Mouse (Mus musculus): Measurements from ENCODE around the gene Fos.

Gene Fos

DNA sequence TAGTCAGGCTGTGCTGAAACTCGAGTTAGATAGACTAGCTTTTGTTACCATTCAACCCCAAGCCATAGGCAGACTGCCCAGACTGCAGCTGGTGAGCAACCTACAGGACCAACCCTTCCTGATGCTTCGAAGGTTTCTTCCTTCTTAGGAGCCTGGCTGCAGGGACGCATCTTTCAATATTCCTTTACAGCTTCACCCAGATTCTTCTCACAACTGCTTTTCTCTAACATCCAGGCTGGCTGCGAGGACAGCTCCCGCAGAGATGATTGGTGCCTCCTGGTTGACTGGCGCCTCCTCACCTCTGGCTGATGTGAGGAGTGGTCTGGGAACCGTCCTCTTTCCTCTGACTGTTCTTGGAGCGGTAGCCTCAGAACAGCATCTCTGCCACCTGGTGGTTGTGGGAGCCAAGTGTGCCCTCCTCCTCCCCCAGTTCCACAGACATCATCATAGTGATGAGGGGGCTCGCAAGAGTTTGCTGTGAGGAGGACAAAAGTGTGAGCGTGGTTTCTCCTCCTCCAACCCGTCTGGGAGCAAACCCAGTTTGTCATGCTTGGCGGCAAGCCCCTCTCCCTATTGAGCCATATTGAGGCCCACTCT is 14.0 kb downstream of the Fos start:
- no peak for DNase-seq (ENCODE audit: low spot score)

DNA sequence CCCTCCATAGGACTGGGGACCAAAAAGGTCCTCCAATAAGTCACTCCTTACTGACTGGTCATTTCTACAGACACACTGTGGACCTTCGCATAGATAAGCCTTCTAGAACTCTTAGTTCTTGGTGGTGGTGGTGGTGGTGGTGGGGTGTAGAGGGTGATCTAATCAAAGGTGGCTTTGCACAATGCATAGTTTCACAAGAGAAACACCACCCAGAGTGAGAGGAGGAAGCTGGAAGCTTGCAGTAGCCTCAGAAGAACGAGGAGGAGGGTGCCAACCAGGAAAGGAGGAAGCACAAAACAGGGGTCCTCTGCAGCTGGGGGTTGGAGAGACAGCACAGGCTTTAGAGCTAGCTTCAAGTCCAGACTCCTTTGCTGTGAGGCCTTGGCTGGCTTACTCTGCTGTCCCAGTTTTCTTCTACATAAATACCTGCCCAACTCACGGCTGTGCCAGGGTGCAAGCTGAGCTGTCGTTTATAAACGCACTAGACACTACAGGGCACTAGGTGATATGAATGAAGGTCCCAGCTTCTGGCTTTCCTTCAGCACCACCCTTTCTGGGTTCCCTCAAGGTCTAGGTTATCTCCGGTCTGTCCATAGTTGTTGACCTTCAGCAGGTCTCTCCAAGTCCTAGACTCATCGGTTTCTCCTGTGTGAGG is 15.7 kb downstream of the Fos start:
- DNase-seq (ENCODE audit: low spot score) = no peak

DNA sequence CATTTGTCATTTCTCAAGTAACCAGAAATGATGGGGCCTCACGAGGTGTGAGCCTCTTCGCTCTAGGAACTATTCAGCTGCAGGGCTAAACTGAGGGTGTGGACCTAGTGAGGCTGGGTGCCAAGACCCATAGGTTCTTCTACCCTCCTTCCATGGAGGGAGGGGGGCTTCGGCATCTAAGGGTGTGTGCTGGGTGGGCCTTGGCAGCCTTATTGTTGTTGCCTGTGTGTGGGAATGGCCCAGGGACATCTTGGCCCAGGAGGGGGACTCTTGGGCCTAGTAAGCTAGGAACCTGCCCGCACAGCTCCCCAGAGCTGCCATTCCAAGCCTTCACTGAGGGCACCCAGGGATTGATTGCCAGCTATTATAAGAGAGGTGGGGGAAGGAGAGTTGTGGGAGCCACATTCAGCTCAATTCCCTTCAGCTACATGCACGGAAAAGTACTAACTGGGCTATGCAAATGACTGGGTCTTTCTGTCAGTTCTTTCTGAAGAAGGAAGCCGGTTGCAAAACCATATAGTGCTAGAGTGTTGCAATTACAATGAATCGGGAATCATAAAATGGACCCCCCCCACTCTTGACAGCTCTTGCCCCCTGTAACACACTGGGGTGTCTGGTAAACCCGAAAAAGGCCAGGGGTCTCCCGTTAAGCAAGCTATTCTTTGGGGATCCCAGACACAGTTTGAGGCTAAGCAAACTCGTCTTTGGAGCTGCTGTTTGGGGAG is 16.6 kb downstream of the Fos start:
- no peak for DNase-seq (ENCODE audit: low spot score)

DNA sequence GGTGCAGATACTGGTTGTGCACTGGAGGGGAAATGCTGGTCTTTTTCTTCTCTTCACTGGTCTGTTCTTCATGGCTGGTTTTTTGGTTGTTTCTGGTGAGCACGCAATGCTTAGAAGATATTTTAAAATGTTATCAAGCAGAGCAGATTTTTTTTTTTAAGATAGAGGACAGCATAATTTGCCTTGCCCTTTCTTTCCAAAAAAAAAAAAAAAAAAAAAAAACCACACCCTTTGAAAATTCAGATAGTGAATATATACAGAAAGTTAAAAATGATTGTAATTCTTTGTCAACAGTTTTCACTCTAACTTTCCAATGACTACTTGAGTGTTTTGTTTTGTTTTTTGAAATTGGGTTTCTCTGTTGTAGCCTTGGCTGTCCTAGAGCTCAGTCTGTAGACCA is 17.3 kb downstream of the Fos start:
- DNase-seq (ENCODE audit: low spot score) = no peak

DNA sequence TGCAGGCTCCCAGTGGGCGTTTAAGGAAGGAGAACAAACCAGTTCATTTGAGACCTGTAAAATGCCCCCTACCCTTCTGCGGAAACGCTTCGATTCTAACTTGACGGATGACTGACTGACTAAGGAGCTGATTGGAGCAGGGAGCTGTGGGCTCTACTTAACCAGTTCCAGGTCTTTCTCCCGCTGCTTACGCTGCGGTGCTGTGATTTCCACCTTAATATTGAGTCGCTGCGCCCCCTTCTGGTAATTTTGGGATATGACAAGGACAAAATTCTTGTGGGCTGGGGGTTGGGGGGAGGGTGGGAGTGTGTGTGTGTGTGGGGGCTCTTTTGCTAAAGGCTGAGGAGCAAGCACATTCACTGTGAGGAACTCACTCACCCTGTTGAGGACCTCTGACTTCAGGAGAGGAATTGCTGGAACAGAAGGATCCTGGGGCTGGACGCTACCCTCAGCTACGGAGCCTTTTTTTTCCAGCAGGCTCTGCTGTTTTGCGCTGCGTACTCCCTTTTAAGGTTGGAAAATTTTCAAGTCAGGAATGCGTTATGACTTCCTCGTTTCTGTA is 18.5 kb downstream of the Fos start:
- DNase-seq (ENCODE audit: low spot score) = no peak

DNA sequence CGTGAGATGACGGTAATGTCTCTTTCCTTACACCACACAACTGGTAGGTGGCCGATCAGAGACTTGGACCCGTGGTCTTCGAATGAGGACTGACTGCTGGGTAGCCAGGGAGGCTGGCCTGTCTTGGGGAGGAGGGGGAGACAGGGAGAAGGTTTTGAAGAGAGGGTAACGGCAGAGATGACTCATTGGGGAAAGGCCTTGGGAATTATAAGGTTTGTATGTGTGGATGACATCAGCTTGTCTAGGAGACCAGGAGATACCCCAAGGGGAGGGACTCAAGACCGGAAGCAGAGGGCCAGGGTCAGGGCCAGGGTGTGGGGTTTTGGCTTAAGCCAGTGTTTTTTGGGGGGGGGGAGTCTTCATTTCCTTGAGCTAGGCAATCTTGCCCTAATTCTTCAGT is 22.6 kb downstream of the Fos start:
- no peak for DNase-seq (ENCODE audit: low spot score)

DNA sequence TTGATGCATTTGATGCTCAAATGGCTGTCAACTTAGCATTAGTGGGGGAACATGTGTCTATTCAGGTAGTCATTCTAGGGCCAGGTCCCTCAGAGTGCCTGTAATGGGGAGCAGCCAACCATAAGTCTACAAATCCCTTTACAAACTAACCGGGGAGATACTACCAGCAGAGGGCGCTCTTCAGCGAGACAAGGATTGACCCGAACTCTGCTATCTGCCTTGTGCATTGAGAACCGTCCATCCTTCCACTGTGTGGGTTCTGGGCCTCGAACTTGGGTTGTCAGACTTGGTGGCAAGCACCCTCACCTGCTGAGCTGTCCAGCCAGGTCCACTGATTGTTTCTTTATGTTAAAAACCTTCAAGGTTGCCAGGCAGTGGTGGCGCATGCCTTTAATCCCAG is 23.1 kb downstream of the Fos start:
- DNase-seq (ENCODE audit: low spot score) = no peak

DNA sequence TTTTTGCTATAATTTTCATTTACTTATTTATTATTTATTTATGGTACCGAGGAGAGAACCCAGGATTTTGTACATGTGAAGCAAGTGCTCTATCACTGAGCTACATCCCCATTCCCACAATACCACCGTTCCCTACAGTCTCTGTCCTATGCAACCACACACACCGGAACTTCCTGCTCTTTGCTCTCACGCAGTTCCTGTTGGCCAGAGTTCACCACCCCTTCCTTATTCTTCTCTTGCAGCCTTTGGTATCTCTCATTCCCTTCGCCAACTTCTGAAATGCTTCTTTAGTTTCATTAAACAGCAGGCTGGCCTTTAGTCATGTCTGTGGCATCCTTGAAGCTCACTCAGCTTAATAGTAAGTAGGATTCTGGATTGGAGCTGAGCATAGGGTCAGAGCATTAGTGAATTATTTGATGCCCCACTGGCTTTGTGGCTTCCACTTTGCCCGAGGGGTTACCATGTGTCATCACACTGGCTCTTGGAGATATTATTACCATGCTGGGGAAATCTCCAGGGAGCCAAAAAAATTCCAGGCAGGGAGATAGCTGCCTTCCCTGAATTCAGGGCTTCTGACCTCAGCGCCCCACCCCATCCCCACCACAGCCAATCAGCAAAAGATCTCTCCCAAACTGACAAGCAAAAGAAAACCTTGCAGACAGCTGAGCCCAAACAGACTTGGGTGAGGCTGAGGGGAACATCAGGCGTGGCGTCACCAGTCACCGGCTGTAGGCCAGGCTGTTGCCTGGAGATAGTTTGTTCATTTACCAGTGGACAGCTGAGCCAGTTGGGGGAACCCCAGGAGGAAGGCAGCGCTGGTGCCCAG is 23.8 kb downstream of the Fos start:
- no peak for DNase-seq (ENCODE audit: low spot score)

DNA sequence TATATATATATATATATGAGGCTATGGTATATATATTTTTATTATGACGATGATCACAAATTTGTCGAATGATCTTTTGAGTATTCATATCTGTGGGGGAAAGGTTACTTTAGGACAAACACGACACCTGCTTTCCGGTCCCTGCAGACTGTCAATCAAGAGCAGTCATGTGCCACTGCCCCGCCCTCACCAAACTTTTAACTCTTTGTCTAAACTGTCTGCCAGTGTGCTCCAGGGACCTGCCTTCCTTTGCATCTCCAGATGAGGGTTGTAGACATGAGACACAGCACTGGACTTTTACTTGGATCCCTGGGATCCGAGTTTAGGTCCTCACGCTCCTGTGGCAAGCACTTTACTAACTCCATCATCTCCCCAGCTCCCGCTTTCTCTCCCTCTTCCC is 25.3 kb downstream of the Fos start:
- no peak for DNase-seq (ENCODE audit: low spot score)

DNA sequence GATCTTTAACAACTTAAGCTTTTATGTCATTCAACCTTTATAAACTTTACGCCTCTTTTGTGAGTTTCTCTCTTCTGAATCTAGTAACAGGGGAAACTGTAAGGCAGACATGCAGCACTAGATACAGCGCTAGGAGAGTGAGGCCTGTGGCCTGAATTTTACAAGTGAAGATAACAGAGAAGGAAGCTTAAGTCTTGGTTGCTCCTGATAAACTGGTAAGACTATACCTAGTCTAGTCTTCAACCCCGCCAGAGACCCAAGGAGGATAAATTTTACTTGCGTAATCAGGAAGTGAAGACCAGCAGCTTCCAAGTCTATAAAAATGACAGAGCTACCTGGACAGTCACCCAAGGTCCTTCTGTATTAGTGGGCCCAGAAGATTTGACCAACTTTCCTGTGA is 29.0 kb downstream of the Fos start:
- no peak for DNase-seq (ENCODE audit: low spot score)

DNA sequence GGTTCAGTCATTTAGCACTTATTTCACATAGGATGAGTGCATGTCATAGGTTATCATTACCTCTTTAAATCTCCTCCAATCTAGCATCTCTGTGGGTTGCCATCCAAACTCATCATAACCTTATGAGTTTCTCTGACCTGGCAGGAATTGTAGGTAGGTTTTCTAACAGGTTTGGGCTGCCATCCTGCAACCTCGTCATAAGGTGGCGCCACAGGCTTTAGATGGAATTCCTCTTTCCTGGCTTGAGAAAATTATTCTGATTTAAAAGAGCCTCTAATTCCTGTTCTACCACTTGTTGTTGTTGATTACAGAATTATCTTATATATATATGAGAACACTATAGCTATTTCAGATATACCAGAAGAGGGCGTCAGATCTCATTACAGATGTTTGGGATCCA is 34.5 kb downstream of the Fos start:
- no peak for DNase-seq (ENCODE audit: low spot score)

DNA sequence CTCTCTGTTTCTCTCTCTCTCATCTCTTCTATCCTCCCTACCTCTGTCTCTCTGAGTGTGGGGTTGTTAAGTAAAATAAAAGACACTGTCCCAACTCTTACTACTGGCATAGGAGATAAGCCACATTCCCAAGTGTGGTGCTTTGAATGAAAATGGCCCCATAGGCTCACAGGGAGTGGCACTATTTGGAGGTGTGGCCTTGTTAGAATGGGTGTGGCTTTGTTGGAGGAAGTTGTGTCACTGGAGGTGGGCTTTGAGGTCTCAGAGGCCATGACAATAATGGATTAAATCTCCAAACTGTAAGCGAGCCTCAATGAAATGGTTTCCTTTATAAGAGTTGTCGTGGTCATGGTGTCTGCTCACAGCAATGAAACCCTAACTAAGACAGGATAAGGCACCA is 36.3 kb downstream of the Fos start:
- no peak for DNase-seq (ENCODE audit: low spot score)

DNA sequence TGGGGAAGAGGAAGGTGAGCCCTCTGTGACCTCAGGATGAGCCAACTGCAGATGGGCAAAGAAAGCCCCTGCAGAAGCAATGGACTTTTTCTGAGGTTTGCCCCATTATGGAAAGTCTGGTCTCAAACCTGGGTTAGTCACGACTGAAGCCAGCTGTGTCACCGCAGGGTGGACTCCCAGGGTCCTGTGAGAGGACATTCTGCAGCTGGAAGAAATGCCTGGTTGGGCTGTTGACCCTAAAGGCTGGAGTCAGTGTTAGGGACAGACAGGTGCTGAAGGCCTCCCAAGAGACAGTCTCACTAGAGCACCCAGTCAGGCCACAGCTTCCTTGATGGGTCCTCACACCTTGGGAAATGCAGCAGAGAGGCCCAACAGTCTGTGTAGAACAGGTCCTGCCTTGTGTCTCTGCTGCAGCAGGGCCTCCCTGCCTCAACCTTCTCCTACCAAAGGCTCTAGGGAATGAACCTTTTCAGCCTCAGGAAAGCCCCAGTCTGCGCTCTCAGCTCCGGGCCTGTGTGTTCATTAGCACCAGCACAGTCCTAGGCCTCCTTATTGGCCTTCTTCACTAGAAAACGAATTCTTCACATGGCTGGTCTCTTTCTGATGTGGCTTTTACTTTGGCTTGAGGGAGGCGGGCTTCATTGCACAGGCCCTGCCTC is 40.2 kb downstream of the Fos start:
- no peak for DNase-seq (ENCODE audit: low spot score)

DNA sequence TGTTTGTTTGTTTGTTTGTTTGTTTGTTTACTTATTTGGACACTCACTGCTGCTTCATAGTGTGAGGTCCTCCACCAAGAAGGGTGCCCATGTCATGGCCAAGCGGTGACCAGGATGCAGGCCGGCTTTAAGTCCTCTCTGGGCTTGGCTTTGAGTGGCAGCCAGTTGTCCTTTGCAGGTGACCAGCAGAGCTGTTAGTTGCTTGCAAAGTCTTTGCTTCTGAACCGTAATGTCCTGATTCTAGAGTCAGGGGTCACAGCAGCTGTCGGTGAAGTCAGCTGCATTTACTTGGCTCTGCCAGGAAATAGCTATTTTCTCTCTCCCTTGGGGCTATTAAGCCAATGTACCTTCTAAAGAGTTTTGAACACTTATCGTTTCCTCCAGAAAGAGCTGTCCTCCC is 41.3 kb downstream of the Fos start:
- no peak for DNase-seq (ENCODE audit: low spot score)

DNA sequence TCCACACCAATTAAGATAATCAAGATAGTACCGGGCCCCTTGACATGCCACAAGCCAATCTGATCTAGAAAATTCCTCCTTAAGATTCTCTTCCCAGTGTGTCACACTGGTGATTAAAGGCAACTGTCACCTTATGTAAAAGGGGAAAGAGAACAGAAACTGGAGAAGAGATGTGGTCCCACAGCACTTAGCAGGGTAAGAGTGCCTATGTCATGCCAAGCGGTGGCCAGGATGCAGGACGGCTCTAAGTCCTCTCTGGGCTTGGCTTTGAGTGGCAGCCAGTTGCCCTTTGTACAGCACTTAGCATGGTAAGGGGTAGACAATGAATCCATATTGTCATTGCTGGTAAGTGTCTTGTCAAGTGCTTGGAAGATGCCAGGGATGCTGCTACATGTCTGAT is 42.2 kb downstream of the Fos start:
- DNase-seq (ENCODE audit: low spot score) = no peak

DNA sequence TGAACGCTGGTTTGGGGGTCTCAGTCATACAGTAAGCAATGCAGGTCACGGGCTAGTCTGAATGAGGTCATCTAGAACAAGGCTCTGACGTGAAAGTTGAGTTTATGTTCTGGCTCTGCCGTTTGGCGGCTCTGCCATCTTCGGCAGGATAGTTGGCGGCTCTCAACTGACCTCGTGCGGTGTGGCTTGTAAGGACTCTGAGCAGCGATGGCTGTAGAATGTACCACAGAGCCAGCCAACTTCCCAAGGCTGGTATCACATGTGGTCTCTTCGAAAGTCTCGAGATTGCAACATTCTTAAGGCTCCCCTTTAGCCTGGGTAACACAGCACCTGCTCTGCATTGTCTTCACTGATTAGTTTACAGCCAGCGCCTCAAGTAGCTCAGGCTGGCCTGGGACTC is 43.6 kb downstream of the Fos start:
- DNase-seq (ENCODE audit: low spot score) = no peak

DNA sequence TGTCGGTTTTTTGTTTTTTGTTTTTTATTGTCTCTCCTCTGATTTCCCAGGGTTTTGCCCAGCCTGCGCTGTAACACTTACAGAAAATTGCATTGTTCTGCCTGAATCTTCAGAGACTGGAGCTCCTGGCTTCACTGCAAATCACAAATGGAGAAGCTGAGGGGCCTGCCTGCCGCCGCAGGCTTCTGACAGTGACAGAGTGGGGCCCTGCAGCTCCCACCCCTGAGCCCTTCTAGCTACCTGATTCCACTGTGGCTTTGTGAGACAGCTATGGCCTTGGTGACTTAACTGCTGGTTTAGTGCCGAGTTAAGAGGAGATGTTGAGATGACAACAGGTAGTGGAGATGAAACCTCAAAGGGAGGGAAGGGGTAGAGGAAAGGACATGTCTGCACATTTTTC is 44.3 kb downstream of the Fos start:
- no peak for DNase-seq (ENCODE audit: low spot score)

DNA sequence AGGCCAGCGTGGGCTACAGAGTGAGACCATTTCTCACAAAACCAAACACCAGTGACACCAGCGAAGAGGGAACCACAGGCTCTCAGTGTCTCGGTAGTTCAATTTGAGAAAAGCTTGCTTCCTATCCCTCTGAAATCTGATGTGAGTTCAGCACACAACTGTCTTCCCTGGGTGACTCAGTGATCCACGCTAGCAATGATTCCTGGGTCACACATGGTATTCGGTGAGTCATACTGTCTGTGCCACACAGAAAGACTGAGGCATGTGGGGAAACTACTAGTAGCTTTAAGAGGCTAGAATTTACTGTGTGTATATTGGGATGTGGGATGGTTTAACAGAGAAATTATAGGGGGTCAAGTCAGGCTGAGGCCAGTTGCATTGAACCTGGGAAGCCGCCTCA is 45.9 kb downstream of the Fos start:
- DNase-seq (ENCODE audit: low spot score) = no peak

DNA sequence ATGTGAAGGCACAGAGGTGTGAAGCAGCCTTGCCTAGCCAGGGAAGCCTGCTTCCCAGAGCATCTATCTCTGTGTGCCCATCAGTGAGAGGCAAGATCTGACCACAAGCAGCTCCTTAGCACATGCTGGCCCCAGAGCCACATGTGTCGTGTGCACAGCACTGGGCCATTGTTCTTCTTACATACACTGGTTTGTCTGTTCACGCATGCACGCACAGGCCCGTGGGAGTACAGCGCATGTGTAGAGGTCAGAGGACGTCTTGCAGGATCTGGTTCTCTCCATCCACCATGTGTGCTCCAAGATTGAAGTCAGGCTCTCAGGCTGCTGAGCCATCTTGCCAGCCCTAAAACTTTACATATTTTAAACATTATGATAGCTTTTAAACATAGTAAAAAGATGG is 47.4 kb downstream of the Fos start:
- no peak for DNase-seq (ENCODE audit: low spot score)

DNA sequence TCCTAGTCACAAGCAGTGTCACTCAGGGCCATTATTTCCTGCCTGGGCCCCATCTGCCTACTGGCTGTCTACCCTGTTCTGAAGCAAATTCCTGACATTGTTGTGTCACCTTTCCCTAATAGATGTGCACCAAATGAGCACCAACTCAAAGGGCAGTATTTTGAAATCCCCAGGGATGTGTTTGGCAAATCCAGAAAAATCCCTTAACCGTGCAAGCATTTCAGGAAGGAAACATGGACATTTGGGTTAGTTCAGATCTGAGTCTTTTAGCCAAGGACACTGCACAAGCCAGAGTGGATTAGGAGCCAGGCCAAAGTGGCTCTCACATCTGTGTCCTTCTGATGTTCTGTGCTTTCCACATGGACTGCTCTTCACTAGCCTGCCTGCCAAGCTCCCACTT is 48.0 kb downstream of the Fos start:
- DNase-seq (ENCODE audit: low spot score) = no peak

DNA sequence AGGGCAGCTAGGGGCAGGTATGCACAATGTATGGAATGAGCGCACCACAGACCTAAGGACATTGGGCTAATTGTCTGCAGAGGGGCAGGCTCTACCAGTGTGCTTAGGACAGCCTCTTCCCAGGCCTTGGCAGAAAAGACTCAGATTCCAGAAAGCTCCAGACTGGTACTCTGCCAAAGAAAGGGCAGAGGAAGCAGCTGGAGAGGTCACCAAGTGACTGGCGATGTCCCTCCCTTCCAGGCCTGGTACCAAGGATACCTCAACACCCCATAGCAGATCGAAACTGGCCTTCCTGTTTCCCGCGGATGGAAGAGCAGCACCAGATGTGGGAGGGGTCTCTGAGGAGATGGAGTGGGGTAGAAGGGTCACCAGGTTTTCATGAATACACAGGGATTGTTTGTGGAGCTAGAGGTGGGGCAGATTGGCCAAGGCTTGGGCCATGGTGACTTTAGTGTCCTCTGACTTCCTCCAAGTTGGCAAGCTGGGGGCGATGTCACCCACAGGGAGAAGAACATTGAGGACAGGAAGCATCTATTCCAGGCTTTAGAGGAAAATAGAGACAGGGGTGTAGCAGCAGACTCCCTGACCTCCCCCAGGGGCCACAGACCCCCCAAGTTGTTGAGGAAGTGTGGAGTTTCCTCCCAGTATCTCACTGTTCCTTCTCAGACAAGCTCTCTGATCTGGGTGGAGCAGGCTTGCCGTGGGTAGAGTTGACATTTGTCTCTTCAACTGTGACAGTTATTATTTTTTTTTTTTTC is 49.1 kb downstream of the Fos start:
- no peak for DNase-seq (ENCODE audit: low spot score)
